Mouse (Mus musculus) spleen, adult 12 weeks (tissue): ENCODE data around the gene Gstk1.
A peak's percentile ranks its signal among the peaks of the same experiment; 100 is the strongest.

Experiments used
- DNase-seq: peaks from one replicate; pipeline ENCODE4 v3.0.0; 2022; ENCODE audit warnings: low spot score

The Gstk1 gene

GRCm38 (mm10) chr6:42245711-42246353 lies at the start of gene Gstk1:
Gene Gstk1 (plus strand): TSS chr6:42245935.
- DNase-seq, result peak; percentile 81

DNA sequence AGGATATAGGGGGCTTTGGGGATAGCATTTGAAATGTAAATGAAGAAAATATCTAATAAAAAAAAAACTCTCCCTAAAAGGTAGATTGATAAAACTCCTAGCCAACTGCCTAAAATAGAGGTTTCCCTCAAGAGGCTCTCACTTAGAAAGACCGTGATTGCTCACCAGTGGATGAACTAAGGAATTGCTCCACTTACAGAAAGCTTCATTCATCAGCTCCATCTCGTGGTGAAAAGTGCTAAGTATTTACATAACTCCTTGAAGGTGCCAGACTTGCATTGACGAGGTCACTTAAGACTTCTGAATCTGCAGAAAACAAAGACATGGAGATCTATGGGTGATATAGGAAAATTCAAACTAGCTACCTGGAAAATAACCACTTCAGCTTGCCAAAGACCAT lies 48.0 kb upstream of the Gstk1 start:
- no peak for DNase-seq

GRCm38 (mm10) chr6:42199498-42199897 lies 46.2 kb upstream of the Gstk1 start:
- DNase-seq, result no peak

DNA sequence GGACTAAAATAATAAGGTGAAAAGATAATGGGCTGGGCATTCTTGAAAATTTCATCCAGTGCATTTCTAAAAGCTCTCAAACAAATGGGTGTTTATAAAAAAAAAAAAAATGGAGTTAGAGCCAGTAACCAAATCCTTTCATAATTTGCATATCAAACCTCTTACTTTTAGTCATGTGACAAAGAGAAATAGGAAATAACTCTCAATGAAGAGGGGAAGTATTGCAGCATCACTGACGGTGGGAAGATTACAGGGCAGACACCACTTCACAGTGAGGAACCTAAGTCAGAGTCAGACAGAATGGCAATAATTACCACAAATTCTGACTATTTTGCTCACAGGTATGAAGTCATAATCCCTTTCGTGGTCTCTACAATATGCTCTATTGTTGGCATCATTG lies 30.7 kb upstream of the Gstk1 start, which contains the start of gene Tas2r144:
Gene Tas2r144, plus strand, starts transcription at position 301 of the 400 bp plus-strand sequence.
- DNase-seq, result no peak

DNA sequence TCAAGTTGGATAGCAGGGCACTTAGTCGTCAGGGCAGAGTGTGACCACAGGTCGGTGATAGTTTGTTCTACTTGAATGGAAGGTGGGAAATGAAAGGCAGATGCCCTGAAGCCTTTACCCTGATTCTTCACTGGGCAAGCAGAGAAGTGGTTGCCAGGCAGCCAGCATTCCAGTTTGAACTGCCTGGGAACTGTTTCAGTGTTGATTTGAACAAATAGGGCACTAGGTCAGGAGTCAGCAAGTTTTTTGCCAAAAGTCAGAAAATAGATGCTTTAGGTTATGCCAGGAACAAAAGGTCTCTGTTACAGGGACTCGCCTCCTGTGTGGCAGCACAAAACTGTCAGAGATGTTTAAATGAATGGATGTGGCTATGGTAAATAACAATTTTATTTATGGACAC lies 23.4 kb upstream of the Gstk1 start:
- DNase-seq, result no peak

DNA sequence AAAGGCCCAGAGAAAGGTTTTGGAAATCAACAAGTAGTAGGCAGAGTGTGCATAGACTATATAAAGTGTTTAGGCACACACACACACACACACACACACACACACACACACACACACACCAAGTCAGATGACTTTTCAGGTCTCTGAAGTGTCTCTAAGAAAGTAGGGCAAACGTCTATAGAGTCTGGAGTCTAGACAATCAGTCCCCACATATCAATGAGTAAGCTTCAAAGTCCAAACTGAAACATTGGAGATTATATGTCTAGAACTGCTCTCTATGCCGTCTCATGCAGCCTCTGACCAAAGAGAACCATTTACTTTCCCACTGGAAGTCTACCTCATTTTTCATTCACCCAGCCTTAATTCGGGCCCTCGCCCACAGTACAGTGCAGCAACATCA lies 20.7 kb upstream of the Gstk1 start:
- DNase-seq, result no peak

- DNase-seq, result peak; percentile 35
These were observed 18.3 kb upstream of the Gstk1 start for GRCm38 (mm10) chr6:42227240-42228101.

DNA sequence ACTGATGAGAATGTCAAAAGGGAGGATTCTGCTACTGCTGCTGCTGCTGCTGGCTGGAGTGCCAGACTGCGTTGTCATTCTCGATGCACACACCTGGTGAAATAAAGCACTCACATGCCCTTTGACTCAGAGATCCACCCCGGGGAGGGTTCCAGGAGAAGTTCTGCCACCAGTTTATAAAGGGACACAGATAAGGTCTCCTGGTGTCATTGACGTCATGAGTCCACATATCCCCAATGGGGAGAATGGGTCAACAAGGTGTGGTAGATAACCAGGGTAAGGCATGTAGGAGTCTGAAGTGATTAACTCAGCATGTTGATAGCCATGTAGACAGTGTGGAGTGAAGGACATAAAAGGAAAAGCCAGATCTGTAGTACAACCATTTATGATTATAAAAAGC lies 16.1 kb upstream of the Gstk1 start:
- no peak for DNase-seq

DNA sequence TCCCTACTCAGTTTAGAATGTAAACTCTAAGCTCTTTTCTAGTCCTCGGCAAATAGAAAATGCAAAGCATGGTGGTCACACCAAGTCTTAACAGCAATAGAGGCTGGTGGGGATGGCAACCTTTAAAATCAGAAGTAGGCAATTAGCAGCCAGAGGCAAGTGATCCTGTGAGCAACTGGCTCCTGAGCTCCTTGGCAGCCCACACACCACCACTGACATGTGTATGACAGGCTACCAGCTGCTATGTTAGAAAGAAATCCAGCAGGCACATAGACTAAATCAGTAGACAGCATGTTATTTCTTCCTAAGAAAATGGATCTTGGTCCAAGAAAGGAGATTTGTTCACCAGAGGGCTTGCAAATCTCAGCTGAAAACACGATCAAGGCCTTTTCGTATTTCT lies 14.5 kb upstream of the Gstk1 start:
- DNase-seq, result no peak

GRCm38 (mm10) chr6:42237276-42237805 lies 8.4 kb upstream of the Gstk1 start:
- DNase-seq, result no peak

DNA sequence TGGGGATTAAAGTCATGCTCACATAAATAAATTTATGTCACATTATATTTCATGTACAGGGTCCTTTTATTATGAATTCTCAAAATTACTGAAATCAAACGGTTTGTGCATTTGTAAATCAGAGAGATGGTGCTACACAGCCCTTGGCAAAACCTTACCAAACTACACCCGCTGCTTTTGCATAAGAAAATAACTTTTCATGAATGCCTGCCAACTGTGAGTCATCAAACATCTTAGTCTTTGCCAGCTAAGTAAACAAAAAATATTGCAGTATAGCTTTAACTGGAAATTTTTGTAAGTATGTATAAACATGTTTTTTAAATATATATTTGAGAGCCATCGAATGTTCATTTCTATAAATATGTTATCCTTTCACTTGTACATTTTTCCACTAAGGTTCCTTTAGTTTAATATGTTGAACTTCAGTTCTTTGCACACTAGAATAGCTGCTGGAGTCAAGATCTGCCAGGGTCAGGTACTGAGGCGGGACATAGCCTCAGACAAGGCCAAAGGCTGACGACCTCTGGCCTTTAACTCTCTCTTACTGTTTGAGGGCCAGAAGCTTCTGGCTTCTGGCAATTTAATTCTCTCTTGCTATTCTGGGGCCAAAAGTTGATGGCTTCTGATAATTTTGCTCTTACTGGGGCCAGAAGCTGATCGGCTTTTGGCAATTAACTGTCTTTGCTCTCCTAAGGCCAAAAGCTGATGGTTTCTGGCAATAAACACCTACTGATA lies 4.3 kb upstream of the Gstk1 start:
- no peak for DNase-seq

- no peak for DNase-seq
These were observed 1.4 kb downstream of the Gstk1 start for GRCm38 (mm10) chr6:42247173-42247572.

GRCm38 (mm10) chr6:42247981-42248380 lies 2.2 kb downstream of the Gstk1 start:
- no peak for DNase-seq

DNA sequence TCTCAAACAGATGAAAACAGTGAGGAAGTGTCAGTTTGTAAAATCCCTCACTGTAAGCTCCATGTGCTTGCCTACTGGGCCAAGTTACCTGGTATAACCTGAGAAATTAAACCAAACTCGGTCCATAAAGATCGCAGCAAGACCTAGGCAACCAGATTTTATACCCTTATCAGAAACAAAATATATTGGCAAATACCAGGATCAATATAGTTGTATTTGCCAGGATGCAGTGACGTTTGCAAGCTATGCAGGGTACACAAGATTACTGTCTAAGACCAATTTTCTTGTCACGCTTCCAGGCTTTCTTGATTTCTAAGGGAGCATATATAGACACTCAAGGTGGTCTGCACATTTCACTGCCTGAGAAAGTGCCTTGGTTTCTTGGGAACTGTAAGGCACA lies 6.1 kb downstream of the Gstk1 start:
- no peak for DNase-seq

DNA sequence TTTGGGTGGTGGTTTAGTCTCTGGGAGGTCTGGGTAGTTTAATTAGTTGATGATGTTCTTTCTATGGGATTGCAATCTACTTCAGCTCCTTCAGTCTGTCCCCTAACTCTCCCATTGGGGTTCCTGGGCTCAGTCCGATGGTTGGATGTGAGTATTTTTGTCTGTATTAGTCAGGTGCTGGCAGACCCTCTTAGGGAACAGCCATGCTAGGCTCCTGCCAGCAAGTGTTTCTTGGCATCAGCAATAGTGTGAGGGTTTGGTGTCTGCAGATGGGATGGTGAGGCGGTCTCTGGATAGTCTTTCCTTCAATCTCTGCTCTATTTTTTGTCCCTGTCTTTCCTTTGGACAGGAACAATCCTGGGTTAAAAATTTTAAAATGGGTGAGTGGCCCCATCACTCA lies 7.4 kb downstream of the Gstk1 start:
- no peak for DNase-seq

GRCm38 (mm10) chr6:42257303-42257863 lies 11.6 kb downstream of the Gstk1 start:
- peak; percentile 37 for DNase-seq

GRCm38 (mm10) chr6:42260430-42260829 lies 14.7 kb downstream of the Gstk1 start:
- no peak for DNase-seq

DNA sequence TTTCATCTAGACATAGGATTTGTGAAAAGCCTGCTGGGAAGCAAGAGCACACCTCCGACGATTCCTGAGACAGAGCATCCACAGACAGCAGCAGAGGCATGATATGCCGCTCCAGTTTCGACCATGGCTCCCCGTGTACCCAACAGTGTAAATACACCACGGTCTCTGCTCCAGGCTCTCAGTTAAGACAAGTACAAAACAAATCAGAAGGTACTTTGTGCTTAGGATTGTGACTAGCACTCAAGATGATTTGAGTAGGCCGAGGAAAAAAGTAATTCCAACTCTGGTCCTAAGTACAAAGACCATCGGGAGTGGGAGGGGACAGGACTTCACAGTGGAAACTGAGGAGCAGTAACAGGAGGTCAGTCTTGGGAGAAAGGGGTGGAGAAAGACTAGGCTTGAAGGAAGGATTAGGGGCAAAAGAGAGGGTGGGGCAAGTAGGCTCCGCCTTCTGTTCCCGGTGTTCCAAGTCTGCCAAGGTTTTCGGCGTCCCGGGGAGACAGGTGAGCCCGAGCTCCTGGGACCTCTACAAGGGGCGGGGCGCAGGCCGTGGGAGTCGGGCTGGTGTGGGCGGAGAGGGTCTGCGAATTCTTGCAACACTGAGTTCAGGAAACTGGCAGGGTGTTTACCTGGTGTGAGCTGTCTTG lies 15.9 kb downstream of the Gstk1 start, which contains the start of gene Tmem139:
Gene Tmem139, plus strand, starts transcription at position 447 of the 647 bp plus-strand sequence.
- no peak for DNase-seq

GRCm38 (mm10) chr6:42264626-42265312 lies 19.0 kb downstream of the Gstk1 start, which contains the start of gene Casp2:
Gene Casp2 (plus strand): TSS chr6:42264985.
- DNase-seq, result peak; percentile 93

GRCm38 (mm10) chr6:42265391-42266330 lies 19.9 kb downstream of the Gstk1 start:
- DNase-seq, result peak; percentile 48
